Mouse (Mus musculus): ENCODE measurements around the gene Tlr5.
A peak's percentile ranks its signal among the peaks of the same experiment; 100 is the strongest.

Gene Tlr5

DNA sequence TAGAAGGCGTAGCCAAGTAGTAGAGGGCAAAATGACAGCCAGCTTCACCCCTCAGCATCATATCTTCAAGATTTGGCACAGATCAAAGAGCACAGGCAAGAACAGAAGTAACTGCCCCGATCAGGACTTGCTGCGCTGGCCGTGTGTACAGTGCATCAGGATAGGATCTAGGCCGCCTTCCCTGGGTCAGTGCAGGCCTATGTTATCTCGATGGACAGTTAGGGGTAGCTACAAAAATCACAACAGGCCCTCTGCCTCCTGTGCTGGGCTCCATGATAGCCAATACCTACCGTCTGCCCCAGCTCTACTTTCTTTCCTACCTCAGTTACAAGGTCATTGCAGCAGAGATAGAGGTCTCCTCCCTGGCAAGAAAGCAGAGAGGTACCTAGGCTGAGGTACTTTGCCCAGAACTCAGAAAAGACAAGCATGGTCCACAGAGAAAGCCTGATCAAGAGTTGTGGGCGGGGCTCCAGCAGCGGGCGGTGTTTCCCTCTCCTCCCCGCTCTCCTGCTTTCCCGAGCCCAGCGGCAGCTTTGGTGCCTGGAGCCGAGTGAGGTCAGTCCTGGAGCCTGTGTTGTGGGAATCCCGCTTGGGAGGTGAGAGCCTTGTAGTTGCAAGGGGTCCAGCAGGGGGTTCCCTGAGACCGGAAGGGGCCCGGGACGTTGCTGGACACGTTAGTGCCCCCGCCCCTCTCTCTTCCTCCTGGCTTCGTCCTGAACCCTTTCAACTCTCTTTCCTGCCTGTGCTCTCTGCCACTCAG is at the start of gene Tlr5:
TSS of gene Tlr5 (plus strand) at position 502 of the 760 bp plus-strand sequence.
- DNase-seq (ENCODE audit: low read depth, low spot score), result peak; percentile 23

DNA sequence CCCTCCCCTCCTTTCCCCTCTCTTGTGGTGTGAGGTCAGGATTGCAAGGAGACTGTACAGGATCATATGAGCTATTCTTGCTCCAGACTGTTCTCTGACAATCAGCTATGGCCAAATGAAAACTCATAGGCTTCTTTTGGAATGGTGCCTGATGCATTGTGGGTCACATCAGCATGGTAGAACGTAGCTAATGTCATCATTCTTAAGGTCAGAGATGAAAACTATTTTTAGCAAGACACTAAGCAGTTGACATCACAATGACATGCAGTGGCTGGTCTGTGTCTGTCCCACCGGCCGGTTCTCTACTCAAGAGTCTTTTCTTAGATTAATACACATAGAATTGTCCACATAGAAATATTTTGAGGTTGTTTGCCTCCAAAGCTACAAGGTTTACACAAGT is 48.9 kb upstream of the Tlr5 start:
- no peak for DNase-seq (ENCODE audit: low read depth, low spot score)

DNA sequence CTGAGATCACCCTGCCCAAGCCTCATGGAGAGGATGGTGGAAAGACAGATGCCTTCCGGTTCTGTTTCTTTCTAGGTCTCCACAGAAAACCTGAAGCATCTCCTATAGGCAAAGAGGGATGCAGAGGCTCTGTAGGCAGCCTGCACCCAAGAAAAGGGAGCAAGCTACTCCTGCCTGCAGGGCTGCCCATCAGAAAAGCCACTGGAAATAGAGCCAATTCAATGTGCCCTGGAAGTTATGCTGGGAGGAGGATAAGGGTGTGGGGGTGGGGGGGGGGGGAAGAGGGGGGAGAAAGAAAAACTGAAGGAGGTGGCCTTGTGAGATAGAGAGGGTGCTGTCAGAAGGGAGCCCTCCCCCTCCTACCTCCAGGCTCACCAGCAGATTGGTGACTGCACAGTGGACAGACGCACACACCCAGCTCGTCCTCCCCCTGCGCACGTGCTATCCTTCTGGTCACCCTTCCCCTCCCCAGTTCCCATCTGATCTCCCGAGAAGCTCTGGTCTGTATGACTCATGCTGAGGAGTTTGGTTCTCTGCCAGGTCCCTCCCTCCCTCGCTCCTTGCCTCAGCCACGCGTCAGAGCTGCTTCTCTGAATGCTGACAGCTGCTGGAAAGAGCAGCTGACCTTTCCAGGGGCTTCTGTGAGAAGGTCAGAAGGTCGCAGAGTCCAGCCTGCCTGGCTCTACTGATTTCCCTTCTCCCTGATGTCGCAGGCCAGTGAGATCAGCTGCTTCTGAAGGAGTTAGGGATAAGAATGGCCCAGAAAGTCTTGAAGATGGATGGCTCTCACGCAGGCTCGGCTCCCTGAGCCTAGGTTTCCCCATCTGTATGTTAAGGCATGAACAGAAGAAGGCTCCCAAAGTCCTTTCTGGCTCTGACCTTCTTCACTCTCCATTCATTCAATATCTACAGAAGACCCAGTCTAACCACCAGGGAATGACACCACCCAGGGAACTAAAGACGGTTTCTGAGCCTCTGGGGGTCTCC is 46.2 kb upstream of the Tlr5 start:
- peak; percentile 14 for DNase-seq (ENCODE audit: low read depth, low spot score)

DNA sequence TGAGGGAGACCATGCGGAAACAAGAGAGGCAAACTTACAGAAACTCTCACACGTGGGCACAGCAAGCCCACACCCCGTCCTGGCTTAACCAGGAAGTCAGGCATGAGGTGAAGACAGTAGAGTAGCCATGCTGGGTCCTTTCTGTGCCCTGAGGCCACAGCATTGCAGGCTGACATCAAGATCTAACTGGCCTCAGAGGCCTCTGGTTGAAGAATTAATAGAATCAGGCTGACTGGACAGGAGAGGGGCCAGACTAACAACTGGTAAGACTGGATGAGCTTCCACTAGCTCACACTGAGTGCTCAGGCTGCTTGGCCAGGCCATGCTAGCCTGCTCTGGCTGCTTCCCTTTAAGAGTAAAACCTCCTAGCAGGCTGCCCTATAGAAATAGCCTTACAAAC is 45.5 kb upstream of the Tlr5 start:
- DNase-seq (ENCODE audit: low read depth, low spot score), result no peak

DNA sequence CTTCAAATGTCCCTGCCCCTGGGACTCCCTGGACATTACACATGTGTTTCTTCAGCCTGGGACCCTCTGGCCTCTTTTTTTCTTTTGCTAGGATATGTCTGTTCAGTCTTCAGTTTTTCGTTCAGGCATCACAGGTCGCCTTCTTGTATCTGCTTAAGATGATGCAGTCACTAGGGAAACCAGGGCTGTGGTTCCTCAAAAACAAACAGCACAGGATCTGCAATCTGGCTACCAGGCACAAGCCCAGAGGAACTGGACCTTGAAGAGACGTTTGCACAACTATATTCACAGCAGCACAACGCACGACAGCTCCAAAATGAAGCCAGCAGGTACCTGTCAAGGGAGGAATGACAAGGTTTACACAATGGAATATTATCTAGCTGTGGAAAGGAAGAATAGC is 45.0 kb upstream of the Tlr5 start:
- no peak for DNase-seq (ENCODE audit: low read depth, low spot score)

DNA sequence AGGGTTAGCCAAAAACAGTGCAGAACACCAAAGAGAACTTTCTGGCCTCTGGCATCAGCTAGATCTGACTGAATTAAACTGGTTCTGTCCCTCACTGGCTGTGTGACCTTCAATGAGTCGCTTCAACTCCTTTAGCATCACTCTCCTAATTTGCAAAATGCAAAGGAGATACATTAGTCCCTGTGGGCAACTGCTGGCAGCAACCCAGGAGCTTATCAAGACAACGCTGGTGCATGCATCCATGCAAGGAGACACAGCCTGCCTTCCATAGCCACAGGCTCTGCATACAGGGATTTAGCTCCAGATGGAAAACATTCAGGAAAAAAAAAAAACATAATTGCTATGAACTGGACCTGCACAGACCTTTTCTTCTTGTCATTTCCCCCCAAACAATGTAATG is 42.0 kb upstream of the Tlr5 start:
- DNase-seq (ENCODE audit: low read depth, low spot score), result no peak

DNA sequence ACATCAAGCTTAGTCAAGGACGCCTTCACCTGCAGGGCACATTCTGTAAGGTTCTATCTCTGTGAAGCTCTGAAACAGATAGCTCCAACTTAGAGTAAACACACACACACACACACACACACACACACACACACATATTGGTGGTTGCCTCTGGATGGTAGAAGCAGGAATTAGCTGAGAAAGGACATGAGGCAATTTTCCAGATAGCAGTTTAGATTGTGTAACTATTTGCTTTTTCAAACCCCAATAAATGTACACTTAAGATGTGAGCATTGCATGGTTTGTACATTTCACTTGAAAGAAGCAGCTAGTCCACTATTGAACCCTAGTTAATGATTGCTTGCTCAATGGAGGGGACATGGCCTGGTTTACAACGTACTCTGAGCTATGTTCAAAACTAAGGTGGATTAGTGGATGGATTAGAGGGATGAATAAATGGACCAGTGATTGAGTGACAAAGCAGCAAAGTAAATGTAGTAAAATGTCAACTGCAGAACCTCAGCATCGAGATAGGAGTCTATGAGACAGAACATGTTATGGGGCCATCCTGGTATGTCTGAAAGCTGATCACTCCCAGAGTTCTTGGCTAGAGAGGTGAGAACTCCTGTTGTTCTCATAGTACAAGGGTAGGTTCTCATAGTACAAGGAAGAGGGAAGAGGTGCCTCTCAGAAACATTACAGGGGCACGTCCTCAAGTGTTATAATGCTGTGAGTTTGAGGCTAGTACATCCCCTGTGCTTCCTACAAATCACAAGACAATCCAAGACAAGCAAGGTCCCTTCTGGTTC is 40.3 kb upstream of the Tlr5 start:
- no peak for DNase-seq (ENCODE audit: low read depth, low spot score)

DNA sequence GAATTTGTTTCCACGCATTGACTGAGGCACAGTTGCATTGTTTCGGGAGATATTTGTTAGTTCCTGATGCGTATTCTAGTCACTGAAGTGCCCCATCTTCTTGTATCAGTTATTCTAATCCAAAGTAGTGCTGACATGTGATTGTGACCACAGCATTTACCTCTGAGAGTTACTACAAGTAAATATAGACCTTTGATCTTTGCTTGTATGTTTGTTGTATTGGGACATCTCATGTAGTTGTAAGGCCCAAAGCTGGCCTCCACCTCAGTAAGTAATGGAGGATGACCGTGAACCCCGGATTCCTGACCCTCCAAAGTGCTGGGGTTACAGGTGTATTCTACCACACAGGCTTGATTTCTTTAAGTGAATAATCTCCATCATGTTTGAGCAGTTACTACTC is 38.4 kb upstream of the Tlr5 start:
- DNase-seq (ENCODE audit: low read depth, low spot score), result no peak

DNA sequence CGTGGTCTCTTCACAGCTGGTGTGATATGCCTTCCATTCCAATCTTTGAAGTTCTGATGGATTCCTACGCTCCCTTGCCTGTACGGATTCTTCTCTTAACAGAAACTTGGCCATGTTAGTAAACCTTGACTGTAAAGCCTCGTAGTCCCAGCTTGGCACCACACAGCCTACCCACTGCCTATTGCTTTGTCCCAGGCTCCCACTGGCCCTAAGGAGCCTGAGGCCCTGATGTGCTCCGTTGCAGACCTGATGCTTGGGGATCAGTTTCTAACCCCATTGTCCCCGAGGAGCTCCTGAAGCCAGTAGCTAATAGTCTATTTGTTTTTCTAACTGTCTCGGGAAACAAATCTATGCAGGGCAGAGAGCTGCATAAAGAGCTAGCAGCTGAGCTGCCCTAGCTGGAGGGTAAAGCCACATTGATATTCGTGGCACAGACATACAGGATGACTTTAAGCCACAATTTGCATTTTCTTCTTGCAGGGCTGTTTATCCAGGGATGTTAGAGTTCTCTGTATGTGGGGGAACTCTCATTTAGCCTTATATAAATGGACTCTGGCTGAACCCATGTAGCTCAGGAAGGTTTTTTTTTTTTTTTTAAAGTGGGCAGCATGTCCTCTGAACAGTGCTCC is 35.8 kb upstream of the Tlr5 start:
- no peak for DNase-seq (ENCODE audit: low read depth, low spot score)

DNA sequence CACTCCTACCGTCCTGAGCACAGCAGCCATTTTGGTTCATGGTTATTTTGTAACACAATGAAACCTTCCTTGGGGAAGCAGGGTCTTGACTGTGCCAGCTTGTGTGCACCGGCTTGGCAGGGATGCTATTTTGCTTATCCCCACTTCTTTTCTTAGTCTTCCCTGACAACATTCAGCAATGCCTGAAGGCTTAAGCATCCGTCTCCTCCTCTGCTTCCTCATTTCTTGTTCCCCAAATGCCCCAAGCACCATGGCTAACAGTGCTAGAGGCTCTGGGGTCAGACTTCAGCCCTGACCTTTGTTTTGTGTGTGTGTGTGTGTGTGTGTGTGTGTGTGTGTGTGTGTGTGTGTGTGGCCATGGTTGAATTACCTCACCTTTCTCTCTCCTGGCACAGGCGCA is 31.8 kb upstream of the Tlr5 start:
- DNase-seq (ENCODE audit: low read depth, low spot score), result no peak

DNA sequence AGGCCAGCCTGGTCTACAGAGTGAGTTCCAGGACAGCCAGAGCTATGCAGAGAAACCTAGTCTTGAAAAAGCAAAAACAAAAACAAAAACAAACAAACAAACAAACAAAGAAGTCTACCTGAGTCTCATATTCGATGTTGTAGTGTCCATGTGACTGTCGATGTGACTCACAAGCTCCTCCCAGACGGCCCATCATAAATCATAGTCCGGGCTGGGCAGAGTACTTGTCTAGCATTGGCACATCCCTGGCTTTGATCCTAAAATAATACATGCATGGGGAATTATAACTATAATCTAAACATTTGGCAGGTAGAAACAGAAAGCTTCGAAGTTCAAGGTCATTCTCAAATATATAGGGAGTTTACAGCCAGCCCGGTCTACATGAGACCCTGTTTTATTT is 28.1 kb upstream of the Tlr5 start:
- DNase-seq (ENCODE audit: low read depth, low spot score), result no peak

DNA sequence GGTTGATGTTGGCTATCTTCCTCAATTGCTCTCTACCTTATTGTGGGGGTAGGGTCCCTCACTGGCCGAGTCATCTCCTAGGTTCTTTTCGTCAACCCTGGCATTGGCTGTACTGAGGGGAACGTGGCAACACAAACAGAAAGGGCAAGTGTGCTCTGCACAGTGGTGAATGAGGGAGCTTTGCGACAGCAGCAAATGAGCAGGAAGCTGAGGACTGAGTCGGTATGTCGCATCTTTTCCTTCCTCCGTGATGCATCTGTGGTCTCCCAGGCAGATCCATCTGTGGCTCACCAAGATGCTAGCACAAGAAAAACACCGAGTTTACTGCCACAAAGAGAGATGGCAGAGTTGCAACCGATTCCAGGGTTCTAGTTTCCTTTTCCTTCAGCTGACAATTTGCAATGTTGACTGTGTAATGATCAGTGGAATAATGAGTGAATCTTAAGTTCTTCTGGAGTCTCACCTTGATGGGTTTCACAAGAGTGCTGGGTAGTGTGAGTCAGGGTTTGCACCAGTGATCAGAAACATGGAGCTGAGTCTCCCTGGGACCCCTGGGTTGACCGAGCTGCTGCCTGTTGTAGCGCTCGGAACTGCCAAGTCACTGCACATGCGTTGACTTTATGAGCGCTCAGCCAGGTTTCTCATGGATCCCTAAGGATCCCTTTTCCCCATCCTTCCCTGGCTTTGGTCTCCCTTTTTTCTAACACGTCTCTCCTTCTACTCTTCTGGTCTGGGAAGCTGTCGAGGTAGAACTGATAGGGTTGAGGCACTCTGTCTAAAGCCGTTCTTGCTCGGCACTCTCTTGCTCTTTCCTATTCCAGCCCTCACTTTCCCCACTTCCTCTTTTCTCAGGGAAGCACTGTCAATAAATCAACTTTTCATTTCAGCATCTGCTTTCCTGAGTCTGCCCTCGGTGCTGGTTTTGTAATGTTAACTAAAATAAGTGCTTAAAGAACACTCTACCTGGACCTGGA is 26.4 kb upstream of the Tlr5 start:
- DNase-seq (ENCODE audit: low read depth, low spot score), result no peak

DNA sequence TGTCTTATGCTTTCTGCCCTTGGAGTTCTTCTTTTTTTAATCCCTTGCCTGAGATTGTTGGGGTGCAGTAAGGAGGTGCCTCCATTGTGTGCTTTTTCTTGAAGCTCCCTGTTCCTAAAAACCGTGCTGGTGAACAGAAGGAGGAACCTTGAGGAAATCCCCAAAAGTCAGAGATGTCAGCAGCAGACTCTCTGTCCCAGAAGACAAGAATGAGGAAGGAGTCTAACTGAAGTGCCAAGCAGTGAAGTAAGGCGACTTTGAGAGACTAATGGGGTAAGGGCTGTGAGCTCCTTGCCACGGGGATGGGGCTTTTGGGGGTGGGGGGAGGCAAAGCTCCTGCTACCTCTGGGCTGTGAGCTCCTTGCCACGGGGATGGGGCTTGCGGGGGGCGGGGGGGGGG is 19.1 kb upstream of the Tlr5 start:
- no peak for DNase-seq (ENCODE audit: low read depth, low spot score)

DNA sequence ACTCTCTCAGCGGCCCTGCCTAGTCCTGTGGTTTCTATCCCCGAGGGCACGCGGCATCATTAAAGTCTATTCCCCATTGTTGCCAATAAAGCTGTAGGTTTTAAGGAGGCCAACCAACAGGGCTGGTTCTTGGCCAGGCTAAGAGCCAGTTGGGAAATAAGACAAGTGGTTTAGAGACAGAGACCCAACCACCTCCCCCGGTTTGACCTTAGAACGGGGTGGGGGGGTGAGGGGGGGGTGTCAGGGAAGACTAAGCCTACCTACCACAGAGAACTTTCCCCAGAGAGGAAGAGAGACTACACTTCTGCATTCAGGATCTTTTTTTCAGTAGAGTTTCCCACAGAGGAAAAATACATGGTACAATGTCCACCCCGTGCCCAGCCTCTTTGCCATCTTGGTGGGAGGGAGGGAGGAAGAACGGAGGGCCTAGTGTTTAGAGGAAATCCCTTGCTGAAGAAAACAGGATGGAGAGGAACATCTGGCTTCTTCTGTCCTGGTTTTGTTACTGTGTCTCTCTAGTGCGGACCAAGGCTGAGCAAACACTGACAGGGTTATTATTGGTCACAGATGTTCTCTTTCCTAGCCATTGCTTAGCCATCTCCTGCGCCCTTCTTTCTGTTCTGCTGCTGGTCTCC is 17.0 kb upstream of the Tlr5 start:
- no peak for DNase-seq (ENCODE audit: low read depth, low spot score)

DNA sequence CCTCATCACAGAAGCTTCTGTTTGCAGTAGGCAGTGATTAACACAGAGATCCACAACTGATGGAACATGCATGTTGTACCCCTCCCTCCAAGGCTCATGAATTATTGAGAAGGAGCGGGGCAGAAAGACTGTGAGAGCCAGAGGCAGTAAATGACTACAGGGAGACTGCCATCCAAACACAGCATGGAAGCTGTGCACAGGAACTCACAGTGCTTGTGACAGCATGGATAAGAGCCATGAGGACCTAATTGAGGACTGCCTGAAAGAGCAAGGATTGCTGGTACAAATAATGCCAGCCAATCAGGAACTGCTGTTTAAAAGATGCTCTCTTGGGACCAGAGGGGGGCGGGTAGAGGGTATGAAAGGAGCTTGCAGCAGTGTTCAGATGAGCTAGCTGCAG is 12.7 kb upstream of the Tlr5 start:
- no peak for DNase-seq (ENCODE audit: low read depth, low spot score)

DNA sequence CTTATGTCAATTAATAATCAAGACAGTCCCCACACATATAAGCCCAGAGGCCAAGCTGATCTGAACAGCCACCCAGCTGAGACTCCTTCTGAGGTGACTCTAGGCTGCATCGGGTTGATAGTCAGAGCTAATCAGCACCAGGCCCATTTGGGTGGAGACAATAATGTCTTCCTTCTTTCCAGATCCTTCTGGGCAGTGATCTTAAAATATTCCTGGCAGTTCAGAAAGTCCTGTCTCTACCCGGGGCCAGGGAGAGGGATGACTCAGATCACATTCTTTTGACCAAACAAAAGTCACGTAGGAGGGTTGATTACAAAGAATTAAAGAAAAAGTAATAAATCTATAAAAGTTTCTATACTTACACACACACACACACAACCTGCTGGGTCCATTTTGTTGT is 10.7 kb upstream of the Tlr5 start:
- DNase-seq (ENCODE audit: low read depth, low spot score), result no peak

DNA sequence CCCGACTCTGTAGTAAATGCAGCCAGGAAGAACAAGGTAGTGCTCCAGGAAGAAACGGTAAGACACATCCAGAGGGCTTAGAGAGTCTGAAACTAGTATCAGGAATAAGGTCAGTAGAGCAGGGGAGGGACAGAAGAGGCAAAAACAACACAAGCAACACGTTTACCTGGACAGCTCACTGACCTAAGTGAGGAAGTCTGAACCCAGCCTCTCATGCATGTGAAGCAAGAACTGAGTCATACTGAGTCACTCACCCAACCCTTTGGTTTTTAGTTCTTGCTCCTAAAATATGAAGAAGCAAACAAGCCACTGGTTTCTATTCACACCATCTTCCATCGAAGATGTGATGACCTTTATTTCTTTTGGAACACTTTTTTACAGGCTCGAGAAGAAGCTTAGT is 9.9 kb upstream of the Tlr5 start:
- no peak for DNase-seq (ENCODE audit: low read depth, low spot score)

DNA sequence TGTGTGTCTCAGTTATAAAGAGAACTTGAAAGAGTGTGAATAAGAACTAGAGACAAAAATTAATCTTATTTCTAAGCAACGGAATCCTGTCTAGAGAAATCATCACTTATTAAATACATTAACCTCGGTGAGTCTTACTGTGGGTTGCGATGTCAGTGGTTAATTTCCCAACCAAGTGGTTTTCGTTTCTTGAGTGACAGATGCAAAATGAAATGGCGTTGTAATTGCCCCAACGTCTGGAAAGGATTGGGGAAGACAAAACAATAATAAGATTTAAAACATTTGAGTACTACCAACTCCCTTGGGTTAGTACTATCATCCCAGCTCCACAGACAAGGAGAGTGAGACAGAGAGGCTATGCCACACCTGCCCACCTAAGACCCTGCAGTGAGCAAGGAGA is 9.0 kb upstream of the Tlr5 start:
- no peak for DNase-seq (ENCODE audit: low read depth, low spot score)

DNA sequence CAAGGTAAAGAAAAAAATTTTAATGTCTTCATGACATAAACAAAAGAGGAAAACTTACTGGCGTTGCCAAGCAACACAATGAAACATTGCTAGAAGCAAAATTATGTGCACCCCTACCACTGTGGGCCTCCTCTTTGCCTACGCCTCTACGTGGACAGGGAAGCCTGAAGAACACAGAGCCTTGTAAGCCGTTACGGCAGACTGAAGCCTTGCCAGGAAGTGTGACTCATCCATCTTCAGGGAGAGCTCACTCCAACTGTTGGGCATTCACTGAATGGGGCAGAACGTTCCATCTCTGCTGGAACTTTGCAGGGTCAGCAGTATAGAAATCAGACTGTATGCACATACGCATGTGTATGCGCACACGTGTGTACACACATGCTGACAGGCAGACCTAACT is 3.3 kb upstream of the Tlr5 start:
- DNase-seq (ENCODE audit: low read depth, low spot score), result no peak

DNA sequence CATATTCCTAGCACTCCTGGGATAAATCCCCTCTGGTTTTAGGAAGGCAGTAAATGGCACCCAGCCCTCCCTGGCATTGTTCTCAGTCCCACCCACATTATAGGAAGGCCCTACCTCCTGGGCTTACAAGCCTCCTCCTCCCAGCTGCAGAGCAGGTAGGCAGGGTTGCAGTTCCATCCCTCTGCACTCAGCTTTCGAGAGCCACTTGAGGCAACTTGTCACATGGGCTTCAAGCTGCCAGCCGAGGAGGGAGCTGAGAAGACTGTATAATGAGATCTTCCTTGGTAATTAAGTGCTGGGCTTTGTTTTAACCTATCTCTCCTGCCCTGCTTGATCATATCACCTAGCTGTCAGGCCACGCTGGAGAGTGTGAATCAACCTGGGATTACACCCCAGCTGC is 1.4 kb upstream of the Tlr5 start:
- DNase-seq (ENCODE audit: low read depth, low spot score), result no peak

Data from ES-CJ7 (cell line).